Mouse (Mus musculus): ENCODE measurements around the gene Fli1.

- TF ChIP-seq CTCF (IDR thresholded peaks at IDR 0.05; ENCODE audit: low read depth) = no peak
- TF ChIP-seq EP300 (IDR thresholded peaks at IDR 0.05; ENCODE audit: low read depth) = no peak
These were observed 98.0 kb downstream of the Fli1 start for GRCm38 (mm10) chr9:32444453-32445201.
